ENCODE assay signal across 8 mouse cellular contexts in genomic region chr10:89745666-89746020, GRCm38 (mm10). TPM values are rescaled to one million over a fixed set of nuclear protein-coding genes. Genes with fewer than 3 reads are reported as not detected.
DNase-seq lines count a peak whose midpoint lies in the region; ATAC-seq and TF ChIP-seq lines count a peak whose summit lies in the region.

No protein-coding gene starts in this region.

- H3K4me2 ChIP-seq in kidney, embryonic 15.5 days, result peak overlapping the region; percentile 62
- H3K4me2 ChIP-seq in heart, postnatal 0 days (ENCODE audit: low read depth, low read length), result peak overlapping the region; percentile 79

- TF ChIP-seq CTCF in heart, postnatal 0 days (IDR thresholded peaks at IDR 0.05; ENCODE audit: low read depth), result no peak

- ATAC-seq in kidney, embryonic 15.5 days (replicated peaks; ENCODE audit: low FRiP score), result no peak
- peak; percentile 9 for ATAC-seq in activated CD4-positive, CD25-positive, alpha-beta regulatory T cell, adult 4 months
- no peak for ATAC-seq in heart, postnatal 0 days (ENCODE audit: insufficient read depth, low read depth)

- no peaks in the 10 kb centered on the region for H3K9me3 ChIP-seq in kidney, embryonic 15.5 days (replicated peaks)
- no peaks in the 10 kb centered on the region for H3K9me3 ChIP-seq in heart, postnatal 0 days (replicated peaks; ENCODE audit: control insufficient read depth, low read length)

- no peaks in the 10 kb centered on the region for H3K27me3 ChIP-seq in kidney, embryonic 15.5 days
- H3K27me3 ChIP-seq in heart, postnatal 0 days (ENCODE audit: control insufficient read depth, insufficient read depth, low read length), result no peaks in the 10 kb centered on the region

- peaks cover 22% of the 10 kb centered on the region for H3K4me1 ChIP-seq in kidney, embryonic 15.5 days
- H3K4me1 ChIP-seq in heart, postnatal 0 days (ENCODE audit: control insufficient read depth, insufficient read depth), result peaks cover 7% of the 10 kb centered on the region

- peak overlapping the region; percentile 92 for H3K9ac ChIP-seq in kidney, embryonic 15.5 days
- peak overlapping the region; percentile 95 for H3K9ac ChIP-seq in heart, postnatal 0 days (replicated peaks; ENCODE audit: low read depth, low read length)

- no peak for TF ChIP-seq EP300 in heart, postnatal 0 days (IDR thresholded peaks at IDR 0.05; ENCODE audit: low read depth)

- H3K36me3 ChIP-seq in kidney, embryonic 15.5 days, result no peaks in the 10 kb centered on the region
- H3K36me3 ChIP-seq in heart, postnatal 0 days (replicated peaks; ENCODE audit: control insufficient read depth, insufficient read depth, low read length), result no peaks in the 10 kb centered on the region
- H3K36me3 ChIP-seq in macrophage (ENCODE audit: inconsistent target), result no peaks in the 10 kb centered on the region

- H3K79me2 ChIP-seq in macrophage (ENCODE audit: inconsistent target), result peaks cover 51% of the 10 kb centered on the region

- H3K27ac ChIP-seq in kidney, embryonic 15.5 days, result peak overlapping the region; percentile 95
- H3K27ac ChIP-seq in heart, postnatal 0 days (ENCODE audit: low read depth), result peak overlapping the region; percentile 87
- peak overlapping the region; percentile 65 for H3K27ac ChIP-seq in macrophage

- WGBS in kidney, embryonic 15.5 days, result 0% methylated on average over 14 of the region's 14 CpGs
- under 1% methylated on average over 14 of the region's 14 CpGs for WGBS in heart, postnatal 0 days
- under 1% methylated on average over 14 of the region's 14 CpGs for WGBS in macrophage (ENCODE audit: missing documents)

- no peak for DNase-seq in kidney, postnatal 25 days
- peak; percentile 49 for DNase-seq in heart, postnatal 0 days (ENCODE audit: low spot score)
- no peak for DNase-seq in left cerebral cortex, adult 9 months (ENCODE audit: low spot score in 2 of 2)
- no peak for DNase-seq in spleen, postnatal 36 days (ENCODE audit: low spot score in 2 of 2)
- DNase-seq in testis, postnatal 10 days (ENCODE audit: low spot score), result no peak

- H3K4me3 ChIP-seq in kidney, embryonic 15.5 days (replicated peaks), result peak overlapping the region; percentile 89
- H3K4me3 ChIP-seq in heart, postnatal 0 days (ENCODE audit: low read depth, low read length), result peak overlapping the region; percentile 95
- H3K4me3 ChIP-seq in macrophage (ENCODE audit: inconsistent target), result peak overlapping the region; percentile 73

RNA-seq across cellular contexts. Expression of gene Uhrf1bp1l, which starts 0.9 kb away (rescaled TPM):
- 30.3 and 34.9 TPM in 2 replicates for polyA plus RNA-seq in kidney, embryonic 15.5 days (2015; fragmentation: Nextera tagmentation; extraction: Ambion mirVana)
- polyA plus RNA-seq in activated CD4-positive, CD25-positive, alpha-beta regulatory T cell, adult 4 months (2017; shearing (Covaris generic)), result 10 to 100 TPM; 24.6 to 33.1 TPM
- total RNA-seq in heart, postnatal 0 days (2014; rRNA removed; ENCODE audit: low replicate concordance), result 21.6 and 24.9 TPM in 2 replicates
- 11.2 and 13.7 TPM in 2 replicates for polyA plus RNA-seq in heart, postnatal 0 days (2015; fragmentation: Nextera tagmentation; extraction: Ambion mirVana)
- total RNA-seq in macrophage (2018; cell fraction: chromatin; rRNA removed), result 100 to 1,000 TPM in 7 of 26 experiments, 10 to 100 TPM in 19; 29.9 to 164 (median 82.1) TPM
- total RNA-seq in macrophage (2018; cell fraction: cytosol; rRNA removed), result 10 to 100 TPM; 23.2 to 65.5 (median 36.6) TPM
- 100 to 1,000 TPM in 4 of 26 experiments, 10 to 100 TPM in 22; 27.7 to 135 (median 54.3) TPM for total RNA-seq in macrophage (2018; cell fraction: nucleus; rRNA removed)
- 32.8 to 54.1 TPM (median 35.0 TPM) in 3 replicates for polyA plus RNA-seq in macrophage (2018)

RNA-seq across cellular contexts. Expression of gene Actr6, which starts 13.5 kb away (rescaled TPM):
- 33.4 and 35.3 TPM in 2 replicates for polyA plus RNA-seq in kidney, embryonic 15.5 days (2015; fragmentation: Nextera tagmentation; extraction: Ambion mirVana)
- polyA plus RNA-seq in activated CD4-positive, CD25-positive, alpha-beta regulatory T cell, adult 4 months (2017; shearing (Covaris generic)), result 10 to 100 TPM; 46.8 to 50.2 TPM
- 3.4 and 4.5 TPM in 2 replicates for total RNA-seq in heart, postnatal 0 days (2014; rRNA removed; ENCODE audit: low replicate concordance)
- 21.9 and 24.2 TPM in 2 replicates for polyA plus RNA-seq in heart, postnatal 0 days (2015; fragmentation: Nextera tagmentation; extraction: Ambion mirVana)
- total RNA-seq in macrophage (2018; cell fraction: chromatin; rRNA removed), result 10 to 100 TPM in 12 of 26 experiments, 1 to 10 TPM in 13, not detected in 1; 1.3 to 23.0 (median 8.7) TPM
- total RNA-seq in macrophage (2018; cell fraction: cytosol; rRNA removed), result 10 to 100 TPM in 17 of 26 experiments, 1 to 10 TPM in 9; 4.0 to 14.0 (median 10.9) TPM
- total RNA-seq in macrophage (2018; cell fraction: nucleus; rRNA removed), result 10 to 100 TPM in 8 of 26 experiments, 1 to 10 TPM in 18; 2.4 to 17.3 (median 6.4) TPM
- polyA plus RNA-seq in macrophage (2018), result 12.9 to 14.2 TPM (median 13.9 TPM) in 3 replicates

RNA-seq across cellular contexts. Expression of gene Scyl2, which starts 59.6 kb away (rescaled TPM):
- 7.9 and 8.1 TPM in 2 replicates for polyA plus RNA-seq in kidney, embryonic 15.5 days (2015; fragmentation: Nextera tagmentation; extraction: Ambion mirVana)
- 1 to 10 TPM; 7.6 to 9.0 TPM for polyA plus RNA-seq in activated CD4-positive, CD25-positive, alpha-beta regulatory T cell, adult 4 months (2017; shearing (Covaris generic))
- 31.1 and 43.0 TPM in 2 replicates for total RNA-seq in heart, postnatal 0 days (2014; rRNA removed; ENCODE audit: low replicate concordance)
- polyA plus RNA-seq in heart, postnatal 0 days (2015; fragmentation: Nextera tagmentation; extraction: Ambion mirVana), result 3.1 and 3.7 TPM in 2 replicates
- total RNA-seq in macrophage (2018; cell fraction: chromatin; rRNA removed), result 100 to 1,000 TPM in 5 of 26 experiments, 10 to 100 TPM in 21; 56.7 to 125 (median 80.1) TPM
- 10 to 100 TPM; 34.3 to 50.0 (median 42.3) TPM for total RNA-seq in macrophage (2018; cell fraction: cytosol; rRNA removed)
- total RNA-seq in macrophage (2018; cell fraction: nucleus; rRNA removed), result 100 to 1,000 TPM in 1 of 26 experiments, 10 to 100 TPM in 25; 46.1 to 106 (median 64.3) TPM
- polyA plus RNA-seq in macrophage (2018), result 26.7 to 47.7 TPM (median 33.0 TPM) in 3 replicates
